Mouse (Mus musculus) embryonic facial prominence, embryonic 13.5 days (tissue): Measurements from ENCODE around the gene Tjp3. TPM values are rescaled to one million over a fixed set of nuclear protein-coding genes. Genes with fewer than 3 reads are reported as not detected.

Experiments used
- ATAC-seq: fragments of 200-750 bp; cut with Nextera tagmentation; 2 replicates; pipeline ENCODE4 v1.8.0; 2017; ENCODE audit warnings: low read depth; ENCODE audit not compliant: insufficient number of reproducible peaks, insufficient read depth, low FRiP score, low TSS enrichment
- H3K27ac ChIP-seq: fragments of 300-500 bp; sonication (generic); 2 replicates; pipeline ENCODE4 v1.5.1; 2015; ENCODE audit warnings: moderate library complexity, mild to moderate bottlenecking, inconsistent platforms
- H3K27me3 ChIP-seq: fragments of 300-500 bp; sonication (generic); 2 replicates; pipeline ENCODE4 v1.6.1; 2015; ENCODE audit warnings: mild to moderate bottlenecking, inconsistent platforms
- H3K36me3 ChIP-seq: fragments of 300-500 bp; sonication (generic); 2 replicates; pipeline ENCODE4 v1.6.1; 2015; ENCODE audit warnings: mild to moderate bottlenecking, inconsistent platforms
- H3K4me1 ChIP-seq: fragments of 300-500 bp; sonication (generic); 2 replicates; pipeline ENCODE4 v1.6.1; 2015; ENCODE audit warnings: inconsistent platforms
- H3K4me2 ChIP-seq: fragments of 300-500 bp; sonication (generic); 2 replicates; pipeline ENCODE4 v1.6.1; 2015; ENCODE audit warnings: moderate library complexity, mild to moderate bottlenecking, inconsistent platforms
- H3K4me3 ChIP-seq: fragments of 300-500 bp; sonication (generic); 2 replicates; pipeline ENCODE4 v1.5.1; 2015; ENCODE audit warnings: mild to moderate bottlenecking, inconsistent platforms
- H3K9ac ChIP-seq: fragments of 300-500 bp; sonication (generic); 2 replicates; pipeline ENCODE4 v1.6.1; 2015; ENCODE audit warnings: mild to moderate bottlenecking, inconsistent platforms
- H3K9me3 ChIP-seq: fragments of 300-500 bp; sonication (generic); 2 replicates; pipeline ENCODE4 v1.6.1; 2016; ENCODE audit warnings: inconsistent platforms
- WGBS: fragments of 180-500 bp; shearing (Covaris S2); methylation state at CpG from one replicate; pipeline ENCODE4 v1.1.7; 2015; ENCODE audit warnings: mixed read lengths; 5-methylcytosine and 5-hydroxymethylcytosine counted together
- polyA plus RNA-seq: library from polyadenylated mRNA; unstranded; fragments of >200 nt; fragmentation: Nextera tagmentation; extraction: Ambion mirVana; gene quantifications from 2 replicates; pipeline ENCODE4 v1.2.1, GENCODE M21; 2015

The Tjp3 gene
- polyA plus RNA-seq, 1 experiment from 2014 or later: 5.0 TPM

GRCm38 (mm10) chr10:81318589-81319329 lies 27.4 kb upstream of the Tjp3 start:
- ATAC-seq: no peak
- no peaks in the 10 kb centered on the region for H3K27me3 ChIP-seq
- peak overlapping the region; percentile 69 for H3K9ac ChIP-seq
- WGBS: 88% methylated on average over 13 of the region's 13 CpGs
- peak overlapping the region; percentile 96 for H3K4me3 ChIP-seq
- H3K4me1 ChIP-seq: peaks cover 47% of the 10 kb centered on the region
- H3K9me3 ChIP-seq: no peaks in the 10 kb centered on the region
- H3K27ac ChIP-seq: peak overlapping the region; percentile 93
- peak overlapping the region; percentile 90 for H3K4me2 ChIP-seq
- peaks cover 59% of the 10 kb centered on the region for H3K36me3 ChIP-seq

GRCm38 (mm10) chr10:81317273-81317672 lies 25.9 kb upstream of the Tjp3 start:
- peak overlapping the region; percentile 29 for H3K4me3 ChIP-seq
- peaks cover 43% of the 10 kb centered on the region for H3K4me1 ChIP-seq
- WGBS: 13% methylated on average over 20 of the region's 20 CpGs
- peak overlapping the region; percentile 45; the same call in 1 of the 2 replicates for H3K27ac ChIP-seq
- no peak for ATAC-seq
- peak overlapping the region; percentile 57 for H3K4me2 ChIP-seq
- peaks cover 59% of the 10 kb centered on the region for H3K36me3 ChIP-seq
- peak overlapping the region; percentile 67 for H3K9ac ChIP-seq
- no peaks in the 10 kb centered on the region for H3K9me3 ChIP-seq
- no peaks in the 10 kb centered on the region for H3K27me3 ChIP-seq

GRCm38 (mm10) chr10:81316338-81317060 lies 25.1 kb upstream of the Tjp3 start:
- H3K9ac ChIP-seq: peak overlapping the region; percentile 67
- H3K36me3 ChIP-seq: peaks cover 66% of the 10 kb centered on the region

GRCm38 (mm10) chr10:81315587-81315986 lies 24.2 kb upstream of the Tjp3 start:
- no peaks in the 10 kb centered on the region for H3K27me3 ChIP-seq
- no peak overlapping the region for H3K4me2 ChIP-seq
- no peak for ATAC-seq
- H3K9me3 ChIP-seq: no peaks in the 10 kb centered on the region
- peaks cover 75% of the 10 kb centered on the region for H3K36me3 ChIP-seq
- peaks cover 36% of the 10 kb centered on the region for H3K4me1 ChIP-seq
- no peak overlapping the region for H3K27ac ChIP-seq
- 0 out of 2 replicates have a peak overlapping the region, but pooled peaks have one; percentile 67 for H3K9ac ChIP-seq
- WGBS: 94% methylated on average over 16 of the region's 16 CpGs
- no peak overlapping the region for H3K4me3 ChIP-seq

More at GRCm38 (mm10) chr10:81316338-81317060, 25.1 kb upstream of the Tjp3 start:
- H3K4me3 ChIP-seq: peak overlapping the region; percentile 29
- peak overlapping the region; percentile 33; the same call in 1 of the 2 replicates for H3K27ac ChIP-seq
- no peaks in the 10 kb centered on the region for H3K9me3 ChIP-seq
- peaks cover 36% of the 10 kb centered on the region for H3K4me1 ChIP-seq
- 44% methylated on average over 16 of the region's 16 CpGs for WGBS
- ATAC-seq: no peak
- H3K27me3 ChIP-seq: no peaks in the 10 kb centered on the region
- peak overlapping the region; percentile 57 for H3K4me2 ChIP-seq

- Histone ChIP-seq H3K4me1 (peaks cover 30% of the 10 kb centered on the region), H3K27ac (no peak overlapping the region), H3K4me2 (no peak overlapping the region), H3K27me3 (no peaks in the 10 kb centered on the region), H3K36me3 (peaks cover 89% of the 10 kb centered on the region), H3K9ac (no peak overlapping the region), H3K9me3 (no peaks in the 10 kb centered on the region), H3K4me3 (no peak overlapping the region)
- WGBS: 82% methylated on average over 7 of the region's 7 CpGs
- ATAC-seq: no peak
Observed at GRCm38 (mm10) chr10:81314201-81314600, 22.8 kb upstream of the Tjp3 start.

- Histone ChIP-seq H3K9me3 (no peaks in the 10 kb centered on the region), H3K4me1 (peaks cover 24% of the 10 kb centered on the region), H3K27me3 (no peaks in the 10 kb centered on the region), H3K9ac (no peak overlapping the region), H3K27ac (no peak overlapping the region), H3K4me2 (no peak overlapping the region), H3K36me3 (peaks cover 92% of the 10 kb centered on the region), H3K4me3 (no peak overlapping the region)
- ATAC-seq: no peak
- 93% methylated on average over 13 of the region's 13 CpGs for WGBS
Observed at GRCm38 (mm10) chr10:81313581-81313980, 22.2 kb upstream of the Tjp3 start.

- Histone ChIP-seq H3K9ac (no peak overlapping the region), H3K9me3 (no peaks in the 10 kb centered on the region), H3K4me3 (no peak overlapping the region), H3K4me1 (no peaks in the 10 kb centered on the region), H3K27ac (no peak overlapping the region), H3K36me3 (peaks cover 96% of the 10 kb centered on the region), H3K27me3 (no peaks in the 10 kb centered on the region), H3K4me2 (no peak overlapping the region)
- ATAC-seq: no peak
- WGBS: 91% methylated on average over 5 of the region's 5 CpGs
Observed at GRCm38 (mm10) chr10:81309571-81309970, 18.2 kb upstream of the Tjp3 start.

- Histone ChIP-seq H3K4me3 (no peak overlapping the region), H3K27ac (no peak overlapping the region), H3K27me3 (no peaks in the 10 kb centered on the region), H3K9ac (no peak overlapping the region), H3K36me3 (peaks cover 71% of the 10 kb centered on the region), H3K9me3 (no peaks in the 10 kb centered on the region), H3K4me2 (no peak overlapping the region), H3K4me1 (peaks cover 18% of the 10 kb centered on the region)
- WGBS: 93% methylated on average over 21 of the region's 21 CpGs
- no peak for ATAC-seq
Observed at GRCm38 (mm10) chr10:81306837-81307682, 15.7 kb upstream of the Tjp3 start.

GRCm38 (mm10) chr10:81306173-81306668 lies 14.8 kb upstream of the Tjp3 start:
- H3K36me3 ChIP-seq: peaks cover 67% of the 10 kb centered on the region
- H3K9me3 ChIP-seq: no peaks in the 10 kb centered on the region
- peaks cover 21% of the 10 kb centered on the region for H3K4me1 ChIP-seq
- H3K4me2 ChIP-seq: no peak overlapping the region
- no peak overlapping the region for H3K4me3 ChIP-seq
- no peaks in the 10 kb centered on the region for H3K27me3 ChIP-seq
- H3K27ac ChIP-seq: no peak overlapping the region
- H3K9ac ChIP-seq: no peak overlapping the region
- WGBS: 92% methylated on average over 12 of the region's 12 CpGs
- no peak for ATAC-seq

GRCm38 (mm10) chr10:81305663-81306062 lies 14.3 kb upstream of the Tjp3 start:
- 92% methylated on average over 14 of the region's 14 CpGs for WGBS
- H3K4me2 ChIP-seq: no peak overlapping the region
- H3K9ac ChIP-seq: no peak overlapping the region
- H3K4me1 ChIP-seq: peaks cover 21% of the 10 kb centered on the region
- no peak for ATAC-seq
- peaks cover 61% of the 10 kb centered on the region for H3K36me3 ChIP-seq
- H3K4me3 ChIP-seq: no peak overlapping the region
- H3K27ac ChIP-seq: no peak overlapping the region
- H3K27me3 ChIP-seq: no peaks in the 10 kb centered on the region
- no peaks in the 10 kb centered on the region for H3K9me3 ChIP-seq

GRCm38 (mm10) chr10:81304597-81305238 lies 13.3 kb upstream of the Tjp3 start:
- ATAC-seq: no peak
- no peak overlapping the region for H3K27ac ChIP-seq
- peaks cover 26% of the 10 kb centered on the region for H3K4me1 ChIP-seq
- H3K9ac ChIP-seq: no peak overlapping the region
- no peak overlapping the region for H3K4me3 ChIP-seq
- H3K9me3 ChIP-seq: no peaks in the 10 kb centered on the region
- WGBS: 29% methylated on average over 8 of the region's 9 CpGs
- no peak overlapping the region for H3K4me2 ChIP-seq
- peaks cover 55% of the 10 kb centered on the region for H3K36me3 ChIP-seq
- H3K27me3 ChIP-seq: no peaks in the 10 kb centered on the region
